Mouse (Mus musculus) liver, embryonic 14.5 days (tissue): ENCODE results near the gene E130114P18Rik. TPM values are rescaled to one million over a fixed set of nuclear protein-coding genes. Genes with fewer than 3 reads are reported as not detected.

Experiments used
- ATAC-seq: fragments of 200-750 bp; cut with Nextera tagmentation; 2 replicates; pipeline ENCODE4 v1.8.0; 2017; ENCODE audit warnings: moderate number of reproducible peaks, mild to moderate bottlenecking, moderate library complexity; ENCODE audit not compliant: insufficient read depth
- DNase-seq, 3 experiments: peaks; one replicate each; pipeline ENCODE4 v3.0.0-alpha.2; 2012 to 2013; ENCODE audit warnings: low read depth in 3 of 3, low spot score in 3 of 3
- H3K27ac ChIP-seq: fragments of 300-500 bp; sonication (generic); 2 replicates; pipeline ENCODE4 v1.5.1; 2014; ENCODE audit warnings: moderate library complexity, mild to moderate bottlenecking, control low read depth, inconsistent platforms
- H3K27me3 ChIP-seq: fragments of 300-500 bp; sonication (generic); 2 replicates; pipeline ENCODE4 v1.6.1; 2014; ENCODE audit warnings: mild to moderate bottlenecking, low read length, moderate library complexity; ENCODE audit not compliant: control insufficient read depth, insufficient read depth
- H3K36me3 ChIP-seq: fragments of 300-500 bp; sonication (generic); replicated peaks from 2 replicates; pipeline ENCODE4 v1.6.1; 2014; ENCODE audit warnings: low read depth; ENCODE audit not compliant: control insufficient read depth, insufficient read depth
- H3K4me1 ChIP-seq, 2 experiments: fragments of 200-500 bp in 1 of 2; fragments of 300-500 bp in 1 of 2; sonication (generic) in 1 of 2; replicated peaks; 2 replicates each; pipeline ENCODE4 v1.6.1; 2012 to 2014; ENCODE audit warnings: antibody characterized with exemption in 1 of 2, inconsistent platforms in 1 of 2, low read length in 1 of 2; ENCODE audit not compliant: control insufficient read depth in 2 of 2, insufficient read depth in 2 of 2
- H3K4me2 ChIP-seq: fragments of 300-500 bp; sonication (generic); 2 replicates; pipeline ENCODE4 v1.6.1; 2014; ENCODE audit warnings: low read depth, mild to moderate bottlenecking, control low read depth, moderate library complexity
- H3K4me3 ChIP-seq, 2 experiments: fragments of 200-500 bp in 1 of 2; fragments of 300-500 bp in 1 of 2; sonication (generic) in 1 of 2; 2 replicates each; pipeline ENCODE4 v1.5.1; 2012 to 2014; ENCODE audit warnings: low read depth in 2 of 2, low read length in 2 of 2, mild to moderate bottlenecking in 2 of 2, control low read depth in 1 of 2, inconsistent platforms in 1 of 2, moderate library complexity in 1 of 2; ENCODE audit not compliant: insufficient read depth in 1 of 2
- H3K9ac ChIP-seq: fragments of 300-500 bp; sonication (generic); replicated peaks from 2 replicates; pipeline ENCODE4 v1.6.1; 2014; ENCODE audit warnings: mild to moderate bottlenecking, control low read depth, moderate library complexity
- H3K9me3 ChIP-seq: fragments of 300-500 bp; sonication (generic); 2 replicates; pipeline ENCODE4 v1.6.1; 2016; ENCODE audit warnings: low read length, mixed read lengths; ENCODE audit not compliant: control insufficient read depth
- CTCF ChIP-seq: IDR thresholded peaks from 2 replicates; pipeline ENCODE4 v1.5.1; 2016; ENCODE audit warnings: antibody characterized with exemption, low read depth, control low read depth
- EP300 ChIP-seq: IDR thresholded peaks from 2 replicates; pipeline ENCODE4 v1.6.1; 2016; ENCODE audit warnings: antibody characterized with exemption, low read depth
- WGBS: fragments of 180-500 bp; shearing (Covaris S2); extraction: QIAGEN DNeasy Blood & Tissue Kit; methylation state at CpG from one replicate; pipeline ENCODE4 v1.1.7; 2014; ENCODE audit not compliant: insufficient replicate concordance; 5-methylcytosine and 5-hydroxymethylcytosine counted together
- polyA plus RNA-seq, 2 experiments: library from polyadenylated mRNA; depleted of rRNA in 1 of 2; stranded (reverse) in 1 of 2; unstranded in 1 of 2; fragments of >200 nt; fragmentation: Nextera tagmentation in 1 of 2; extraction: Ambion mirVana in 1 of 2; gene quantifications; 2 replicates each; pipeline versions ENCODE4 v1.2.1 to v1.2.3; 2012 to 2014

E130114P18Rik gene
- polyA plus RNA-seq, 2 experiments, result not detected

DNA sequence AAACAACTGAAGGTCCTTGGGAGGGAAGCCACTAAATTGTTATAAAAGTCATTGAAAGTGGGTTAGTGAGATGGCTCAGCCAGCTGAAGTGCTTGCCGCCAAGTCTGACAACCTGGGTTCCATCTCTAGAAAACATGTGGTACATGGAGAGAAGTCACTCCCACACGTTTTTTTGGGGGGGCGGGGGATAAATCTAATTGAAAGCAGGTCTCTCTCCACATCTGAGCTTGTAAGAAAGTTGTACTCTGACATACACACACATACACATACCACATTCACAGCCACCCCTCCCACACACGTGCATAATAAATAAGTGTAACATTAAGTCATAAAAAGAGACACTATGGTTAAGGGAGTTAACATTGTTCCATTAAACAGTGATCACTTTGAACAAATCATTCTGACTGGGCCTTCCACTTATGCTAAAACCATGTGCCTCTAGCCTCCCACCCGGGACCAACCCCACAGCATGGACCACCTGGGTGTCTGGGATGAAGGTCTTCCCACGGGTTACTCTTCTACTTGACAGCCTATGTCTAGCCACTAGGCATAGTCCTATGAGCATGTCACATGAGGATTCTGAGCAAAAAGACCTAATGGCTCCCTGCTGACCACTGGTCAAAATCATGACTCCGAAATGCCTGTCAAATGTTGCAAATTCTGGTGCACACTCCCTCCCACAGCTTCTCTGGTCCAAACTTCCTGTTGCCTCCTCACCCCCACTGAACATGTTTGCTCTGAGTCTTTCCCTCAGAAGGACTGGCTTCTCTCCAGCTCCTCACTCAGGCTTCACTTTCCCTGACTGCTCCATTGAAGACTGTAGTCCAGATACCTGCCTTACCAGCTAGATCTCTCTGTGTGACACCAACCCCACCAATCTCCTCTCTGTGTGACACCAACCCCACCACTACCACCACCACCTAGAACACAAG is 80.9 kb downstream of the E130114P18Rik start:
- no peak overlapping the region for H3K4me3 ChIP-seq
- no peak for TF ChIP-seq EP300
- TF ChIP-seq CTCF, result no peak
- no peaks in the 10 kb centered on the region for H3K27me3 ChIP-seq
- H3K36me3 ChIP-seq, result no peaks in the 10 kb centered on the region
- H3K27ac ChIP-seq, result no peak overlapping the region
- DNase-seq, result no peak
- WGBS, result 57% methylated on average over 7 of the region's 7 CpGs
- no peaks in the 10 kb centered on the region for H3K4me1 ChIP-seq
- ATAC-seq, result no peak
- H3K9me3 ChIP-seq, result no peaks in the 10 kb centered on the region
- H3K4me2 ChIP-seq, result no peak overlapping the region
- H3K9ac ChIP-seq, result no peak overlapping the region

- no peak for TF ChIP-seq CTCF
- TF ChIP-seq EP300, result no peak
- 62% methylated on average over 7 of the region's 7 CpGs for WGBS
- Histone ChIP-seq H3K9me3 (no peaks in the 10 kb centered on the region), H3K27me3 (no peaks in the 10 kb centered on the region), H3K4me3 (no peak overlapping the region), H3K36me3 (no peaks in the 10 kb centered on the region), H3K4me1 (peaks cover 0 to 1% of the 10 kb centered on the region in 2 experiments; a peak in 2 of 4 replicates), H3K27ac (no peak overlapping the region), H3K9ac (no peak overlapping the region), H3K4me2 (no peak overlapping the region)
- DNase-seq, result no peak
- no peak for ATAC-seq
Observed at GRCm38 (mm10) chr4:97695414-97696040, 82.4 kb downstream of the E130114P18Rik start.

DNA sequence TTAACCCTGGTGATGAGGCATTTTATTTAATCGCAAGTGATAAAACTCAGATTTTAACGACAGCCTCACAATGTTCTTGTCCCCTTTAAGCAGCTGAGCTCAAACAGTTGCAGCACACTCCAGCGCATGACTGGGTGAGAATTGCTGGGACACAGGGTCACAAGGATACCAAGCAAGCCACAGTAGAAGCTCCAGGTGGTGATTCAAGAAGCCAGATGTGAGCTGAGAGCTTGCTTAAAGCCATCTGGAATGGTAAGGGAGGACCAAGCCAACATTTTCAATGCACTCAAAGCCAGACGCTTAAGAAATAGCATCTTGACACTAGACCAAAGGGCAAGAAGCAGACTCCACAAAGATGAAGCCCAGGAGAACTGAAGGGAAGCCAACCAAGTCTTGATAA is 83.9 kb downstream of the E130114P18Rik start:
- no peak for DNase-seq
- Histone ChIP-seq H3K4me2 (no peak overlapping the region), H3K9ac (no peak overlapping the region), H3K4me1 (peaks cover 0 to 6% of the 10 kb centered on the region in 2 experiments; a peak in 2 of 4 replicates), H3K4me3 (no peak overlapping the region), H3K27ac (no peak overlapping the region), H3K27me3 (no peaks in the 10 kb centered on the region), H3K9me3 (no peaks in the 10 kb centered on the region), H3K36me3 (no peaks in the 10 kb centered on the region)
- no peak for ATAC-seq
- WGBS, result 68% methylated on average over 4 of the region's 4 CpGs
- TF ChIP-seq CTCF (no peak), EP300 (no peak)

- no peak for ATAC-seq
- no peak for DNase-seq
- Histone ChIP-seq H3K4me3 (no peak overlapping the region), H3K4me2 (no peak overlapping the region), H3K9ac (no peak overlapping the region), H3K9me3 (no peaks in the 10 kb centered on the region), H3K27ac (no peak overlapping the region), H3K36me3 (no peaks in the 10 kb centered on the region), H3K27me3 (no peaks in the 10 kb centered on the region), H3K4me1 (peaks cover 0 to 6% of the 10 kb centered on the region in 2 experiments; a peak in 2 of 4 replicates)
- TF ChIP-seq CTCF (no peak), EP300 (no peak)
- WGBS, result 63% methylated on average over 4 of the region's 4 CpGs
Observed at GRCm38 (mm10) chr4:97693054-97693453, 84.8 kb downstream of the E130114P18Rik start.

- ATAC-seq (no peak), DNase-seq (no peak)
- Histone ChIP-seq H3K36me3 (no peaks in the 10 kb centered on the region), H3K27me3 (no peaks in the 10 kb centered on the region), H3K9ac (no peak overlapping the region), H3K4me3 (no peak overlapping the region), H3K4me2 (no peak overlapping the region), H3K27ac (no peak overlapping the region), H3K4me1 (peaks cover 0 to 6% of the 10 kb centered on the region in 2 experiments; a peak in 2 of 4 replicates), H3K9me3 (no peaks in the 10 kb centered on the region)
- WGBS, result 68% methylated on average over 7 of the region's 7 CpGs
- TF ChIP-seq EP300, result no peak
- TF ChIP-seq CTCF, result no peak
Observed at GRCm38 (mm10) chr4:97690384-97690766, 87.5 kb downstream of the E130114P18Rik start.
